Mouse (Mus musculus): Measurements from ENCODE around the gene Setd1a. TPM values are rescaled to one million over a fixed set of nuclear protein-coding genes. Genes with fewer than 3 reads are reported as not detected.
A peak's percentile ranks its signal among the peaks of the same experiment; 100 is the strongest.
"Not testable (repeated sequence)": the region's sequence is repeated elsewhere in the genome, so short reads cannot be mapped to it uniquely, and the experiment has no call there.

Setd1a gene
- 17.8 and 18.2 TPM in 2 replicates for total RNA-seq (2014; rRNA removed)
- polyA plus RNA-seq (2015; fragmentation: Nextera tagmentation; extraction: Ambion mirVana): 10.5 and 16.0 TPM in 2 replicates

DNA sequence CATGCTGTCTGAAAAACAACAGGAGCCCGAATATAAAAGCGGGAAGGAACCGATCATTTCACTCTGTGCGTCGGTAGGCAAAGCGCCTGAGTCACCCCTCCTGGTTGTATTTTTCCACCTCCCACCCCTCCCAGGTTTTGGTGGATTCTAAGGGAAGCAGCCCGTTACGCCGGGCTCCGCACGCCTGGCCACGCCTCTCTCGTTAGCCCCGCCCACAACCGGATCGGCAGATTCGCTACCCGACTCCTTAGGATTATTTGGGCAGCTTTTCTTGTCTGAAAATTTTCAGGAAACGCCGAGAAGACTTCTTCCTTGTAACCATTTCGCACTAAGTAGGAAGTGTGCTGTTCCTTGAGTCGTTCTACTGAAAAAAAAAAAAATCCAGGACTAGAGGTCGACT is at the start of gene Setd1a:
Setd1a (plus strand) TSS at position 245 of the 400 bp plus-strand sequence.
- H3K9me3 ChIP-seq (ENCODE audit: low read length): no peaks in the 10 kb centered on the region
- WGBS: under 1% methylated on average over 23 of the region's 23 CpGs
- no peak for TF ChIP-seq CTCF (IDR thresholded peaks at IDR 0.05; ENCODE audit: low read depth)
- H3K27ac ChIP-seq: peak within 1 kb of the TSS; percentile 88
- 0 out of 2 replicates have a peak, but pooled peaks cover 3% of the 10 kb centered on the region for H3K4me1 ChIP-seq (ENCODE audit: insufficient read depth, low read length)
- H3K9ac ChIP-seq (replicated peaks; ENCODE audit: low read length): peak within 1 kb of the TSS; percentile 84
- DNase-seq (ENCODE audit: low spot score): peak; percentile 93
- peak; percentile 73 for ATAC-seq
- peak within 1 kb of the TSS; percentile 76 for H3K4me2 ChIP-seq (ENCODE audit: low read depth, low read length)
- peaks cover 19% of the 10 kb centered on the region for H3K36me3 ChIP-seq (ENCODE audit: insufficient read depth, low read length)
- H3K4me3 ChIP-seq (ENCODE audit: low read length): peak within 1 kb of the TSS; percentile 68
- H3K27me3 ChIP-seq (ENCODE audit: insufficient read depth, low read length): no peaks in the 10 kb centered on the region

DNA sequence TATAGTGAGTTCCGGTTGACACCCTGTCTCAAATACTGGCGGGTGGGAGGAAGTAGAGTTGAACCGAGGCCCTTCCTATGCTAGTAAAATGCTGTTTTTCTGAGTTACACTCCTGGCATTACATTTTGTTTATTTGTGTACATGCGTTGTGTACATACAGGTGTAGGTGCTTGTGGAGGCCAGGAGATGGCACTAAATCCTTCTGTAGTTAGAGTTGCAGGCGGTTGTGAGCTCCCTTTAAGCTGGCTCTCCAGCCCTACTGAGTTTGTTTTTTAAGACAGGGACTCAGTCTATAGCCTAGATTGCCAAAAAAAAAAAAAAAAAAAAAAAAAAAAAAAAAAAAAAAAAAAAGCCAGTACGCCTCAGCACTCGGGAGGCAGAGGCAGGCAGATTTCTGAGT is 48.6 kb upstream of the Setd1a start:
- no peak for TF ChIP-seq CTCF (IDR thresholded peaks at IDR 0.05; ENCODE audit: low read depth)
- no peak overlapping the region for H3K27ac ChIP-seq
- no peak overlapping the region for H3K4me2 ChIP-seq (ENCODE audit: low read depth, low read length)
- H3K9ac ChIP-seq (replicated peaks; ENCODE audit: low read length): no peak overlapping the region
- H3K36me3 ChIP-seq (ENCODE audit: insufficient read depth, low read length): no peaks in the 10 kb centered on the region
- 86% methylated on average over 7 of the region's 7 CpGs for WGBS
- H3K27me3 ChIP-seq (ENCODE audit: insufficient read depth, low read length): no peaks in the 10 kb centered on the region
- no peaks in the 10 kb centered on the region for H3K9me3 ChIP-seq (ENCODE audit: low read length)
- no peak overlapping the region for H3K4me3 ChIP-seq (ENCODE audit: low read length)
- no peak for ATAC-seq
- DNase-seq (ENCODE audit: low spot score): no peak
- no peaks in the 10 kb centered on the region for H3K4me1 ChIP-seq (ENCODE audit: insufficient read depth, low read length)

DNA sequence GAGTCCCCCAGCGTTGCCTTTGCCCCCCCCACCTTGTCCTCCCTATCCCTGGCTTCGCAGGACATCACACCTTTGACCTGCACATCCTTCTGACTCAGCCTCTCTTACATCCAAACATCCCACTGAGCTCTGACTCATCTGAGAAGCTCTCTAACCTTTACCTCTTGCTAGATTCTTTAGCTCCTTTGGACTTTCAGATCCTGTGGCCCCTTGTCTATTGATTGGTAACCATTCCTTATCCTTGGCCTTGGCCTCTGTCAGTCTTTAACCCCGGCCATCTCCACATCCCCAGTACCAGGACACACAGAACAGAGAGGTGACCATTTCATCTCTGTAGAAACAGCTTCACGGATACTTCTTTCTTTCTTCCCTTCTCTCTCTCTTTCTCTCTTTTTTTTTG is 46.3 kb upstream of the Setd1a start:
- Histone ChIP-seq H3K27me3 (ENCODE audit: insufficient read depth, low read length) (no peaks in the 10 kb centered on the region), H3K9ac (replicated peaks; ENCODE audit: low read length) (no peak overlapping the region), H3K4me2 (ENCODE audit: low read depth, low read length) (no peak overlapping the region), H3K27ac (no peak overlapping the region), H3K36me3 (ENCODE audit: insufficient read depth, low read length) (no peaks in the 10 kb centered on the region), H3K4me1 (ENCODE audit: insufficient read depth, low read length) (no peaks in the 10 kb centered on the region), H3K9me3 (ENCODE audit: low read length) (no peaks in the 10 kb centered on the region), H3K4me3 (ENCODE audit: low read length) (no peak overlapping the region)
- no peak for DNase-seq (ENCODE audit: low spot score)
- 83% methylated on average over 4 of the region's 4 CpGs for WGBS
- ATAC-seq: no peak
- no peak for TF ChIP-seq CTCF (IDR thresholded peaks at IDR 0.05; ENCODE audit: low read depth)

DNA sequence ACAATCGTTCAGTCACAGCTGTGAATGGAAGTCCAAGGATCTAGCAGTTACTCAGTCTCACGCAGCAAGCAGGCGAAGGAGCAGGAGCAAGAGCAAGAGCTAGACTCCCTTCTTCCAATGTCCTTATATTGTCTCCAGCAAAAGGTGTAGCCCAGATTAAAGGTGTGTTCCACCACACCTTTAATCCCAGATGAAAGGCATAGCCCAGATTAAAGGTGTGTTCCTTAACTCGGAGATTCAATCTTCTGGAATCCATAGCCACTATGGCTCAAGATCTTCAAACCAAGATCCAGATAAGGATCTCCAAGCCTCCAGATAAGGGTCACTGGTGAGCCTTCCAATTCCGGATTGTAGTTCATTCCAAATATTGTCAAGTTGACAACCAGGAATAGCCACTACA is 44.4 kb upstream of the Setd1a start, which contains the start of gene Ctf2:
Ctf2 (minus strand) TSS at position 101 of the 400 bp plus-strand sequence.
- H3K4me2 ChIP-seq (ENCODE audit: low read depth, low read length); H3K27me3 ChIP-seq (ENCODE audit: insufficient read depth, low read length); DNase-seq (ENCODE audit: low spot score); H3K36me3 ChIP-seq (ENCODE audit: insufficient read depth, low read length); H3K9me3 ChIP-seq (ENCODE audit: low read length); ATAC-seq; H3K4me1 ChIP-seq (ENCODE audit: insufficient read depth, low read length); H3K9ac ChIP-seq (replicated peaks; ENCODE audit: low read length); H3K4me3 ChIP-seq (ENCODE audit: low read length); H3K27ac ChIP-seq: not testable (repeated sequence)
- WGBS: no CpG with 5 or more reads among the region's 5 CpGs

DNA sequence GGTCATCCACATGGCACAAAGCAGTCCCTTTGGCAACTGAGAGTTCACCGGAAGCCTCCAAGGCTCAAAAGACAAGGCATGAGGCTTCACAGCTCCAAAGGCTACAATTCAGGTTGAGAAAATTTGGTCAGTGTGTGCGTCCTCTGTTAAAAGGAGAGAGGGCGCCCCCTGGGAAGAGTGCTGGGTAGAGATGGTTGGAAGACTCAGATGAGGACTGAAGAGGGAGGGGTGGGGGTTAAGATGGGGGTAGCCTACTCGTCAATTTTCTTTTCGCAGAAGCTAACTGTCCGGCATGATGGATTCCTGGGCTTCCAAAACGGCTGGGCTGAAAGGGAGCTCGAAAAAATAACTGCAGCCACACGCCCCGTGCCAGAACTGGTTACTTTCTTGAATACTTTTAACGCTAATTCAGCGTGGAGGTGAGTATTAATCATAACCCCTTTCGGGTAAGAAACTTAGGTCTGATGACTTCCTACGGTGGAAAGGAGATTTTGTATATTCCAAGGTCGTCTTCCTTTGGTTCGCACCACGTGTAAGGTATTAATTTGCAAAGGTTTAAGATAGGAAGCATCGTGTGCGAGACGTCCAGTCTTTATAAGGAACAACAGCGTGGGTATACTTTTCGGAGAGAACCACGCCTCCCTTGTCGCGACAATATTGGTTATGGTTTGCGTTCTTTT is 32.0 kb upstream of the Setd1a start, which contains the start of gene Fbxl19:
Fbxl19 (plus strand) TSS at position 178 of the 680 bp plus-strand sequence.
- Histone ChIP-seq H3K4me2 (ENCODE audit: low read depth, low read length) (peak within 1 kb of the TSS; percentile 87), H3K4me3 (ENCODE audit: low read length) (peak within 1 kb of the TSS; percentile 70), H3K36me3 (ENCODE audit: insufficient read depth, low read length) (peaks cover 6% of the 10 kb centered on the region), H3K4me1 (ENCODE audit: insufficient read depth, low read length) (no peaks in the 10 kb centered on the region), H3K9me3 (ENCODE audit: low read length) (no peaks in the 10 kb centered on the region), H3K27me3 (ENCODE audit: insufficient read depth, low read length) (no peaks in the 10 kb centered on the region), H3K27ac (peak within 1 kb of the TSS; percentile 87), H3K9ac (replicated peaks; ENCODE audit: low read length) (peak within 1 kb of the TSS; percentile 51)
- WGBS: under 1% methylated on average over 26 of the region's 26 CpGs
- DNase-seq (ENCODE audit: low spot score) (peak; percentile 86), ATAC-seq (no peak)
- peak; percentile 69 for TF ChIP-seq CTCF (IDR thresholded peaks at IDR 0.05; ENCODE audit: low read depth)

DNA sequence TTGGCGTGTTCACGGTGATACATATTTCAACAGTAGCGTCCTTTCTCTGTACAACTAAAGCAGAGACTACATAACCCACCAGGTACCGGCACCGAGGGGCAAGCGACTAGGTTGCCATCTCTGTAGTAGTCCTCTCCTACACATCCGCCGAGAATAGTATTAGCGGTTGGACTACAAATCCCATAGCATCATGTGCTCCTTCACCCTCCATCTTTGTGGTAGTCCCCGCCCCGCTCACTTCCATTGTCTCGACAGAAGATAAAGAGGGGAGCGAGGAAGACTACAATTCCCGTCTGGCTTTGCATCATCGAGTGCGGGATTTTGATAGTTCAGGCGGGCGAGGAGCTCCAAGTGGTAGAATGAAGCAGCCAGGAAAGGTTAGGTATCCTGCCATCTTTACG is 31.2 kb upstream of the Setd1a start:
- H3K4me2 ChIP-seq (ENCODE audit: low read depth, low read length): peak overlapping the region; percentile 87
- no peaks in the 10 kb centered on the region for H3K27me3 ChIP-seq (ENCODE audit: insufficient read depth, low read length)
- peak overlapping the region; percentile 87 for H3K27ac ChIP-seq
- DNase-seq (ENCODE audit: low spot score) (peak; percentile 98), ATAC-seq (peak; percentile 89)
- peak overlapping the region; percentile 70 for H3K4me3 ChIP-seq (ENCODE audit: low read length)
- no peaks in the 10 kb centered on the region for H3K9me3 ChIP-seq (ENCODE audit: low read length)
- peaks cover 13% of the 10 kb centered on the region for H3K36me3 ChIP-seq (ENCODE audit: insufficient read depth, low read length)
- no peaks in the 10 kb centered on the region for H3K4me1 ChIP-seq (ENCODE audit: insufficient read depth, low read length)
- peak overlapping the region; percentile 51 for H3K9ac ChIP-seq (replicated peaks; ENCODE audit: low read length)
- TF ChIP-seq CTCF (IDR thresholded peaks at IDR 0.05; ENCODE audit: low read depth): no peak
- under 1% methylated on average over 19 of the region's 19 CpGs for WGBS
